Mouse (Mus musculus): Measurements from ENCODE around the gene Olfr315. TPM values are rescaled to one million over a fixed set of nuclear protein-coding genes. Genes with fewer than 3 reads are reported as not detected.
"Not testable (repeated sequence)": the region's sequence is repeated elsewhere in the genome, so short reads cannot be mapped to it uniquely, and the experiment has no call there.

Olfr315 gene
- polyA plus RNA-seq (2016; fragmentation: Nextera tagmentation; extraction: Ambion mirVana), result not detected in 2 replicates

- no peak within 1 kb of the TSS for H3K27ac ChIP-seq
- no peaks in the 10 kb centered on the region for H3K36me3 ChIP-seq
- no peaks in the 10 kb centered on the region for H3K27me3 ChIP-seq (ENCODE audit: insufficient read depth, poor library complexity, severe bottlenecking)
- no peaks in the 10 kb centered on the region for H3K9me3 ChIP-seq
- no peaks in the 10 kb centered on the region for H3K4me1 ChIP-seq
- DNase-seq (ENCODE audit: low spot score), result no peak
- no peak within 1 kb of the TSS for H3K4me3 ChIP-seq
Measured at GRCm38 (mm10) chr11:58772888-58773287, at the start of gene Olfr315. Gene Olfr315, plus strand, starts transcription at chr11:58773188.

GRCm38 (mm10) chr11:58723914-58724313, 49.1 kb upstream of the Olfr315 start, which contains the start of gene Olfr318:
Gene Olfr318, minus strand, starts transcription at chr11:58724014.
- H3K9me3 ChIP-seq, result no peaks in the 10 kb centered on the region
- H3K27ac ChIP-seq, result no peak within 1 kb of the TSS
- H3K4me1 ChIP-seq, result no peaks in the 10 kb centered on the region
- no peaks in the 10 kb centered on the region for H3K36me3 ChIP-seq
- H3K27me3 ChIP-seq (ENCODE audit: insufficient read depth, poor library complexity, severe bottlenecking), result no peaks in the 10 kb centered on the region
- no peak for DNase-seq (ENCODE audit: low spot score)
- H3K4me3 ChIP-seq, result no peak within 1 kb of the TSS

GRCm38 (mm10) chr11:58727896-58728650, 44.9 kb upstream of the Olfr315 start:
- H3K27ac ChIP-seq; H3K36me3 ChIP-seq; DNase-seq (ENCODE audit: low spot score); H3K27me3 ChIP-seq (ENCODE audit: insufficient read depth, poor library complexity, severe bottlenecking); H3K4me1 ChIP-seq; H3K9me3 ChIP-seq; H3K4me3 ChIP-seq: not testable (repeated sequence)
- WGBS, result 76% methylated on average over 6 of the region's 6 CpGs

GRCm38 (mm10) chr11:58733372-58733771, 39.6 kb upstream of the Olfr315 start:
- H3K9me3 ChIP-seq, result no peaks in the 10 kb centered on the region
- no peaks in the 10 kb centered on the region for H3K27me3 ChIP-seq (ENCODE audit: insufficient read depth, poor library complexity, severe bottlenecking)
- no peak for DNase-seq (ENCODE audit: low spot score)
- no peak overlapping the region for H3K4me3 ChIP-seq
- WGBS, result 58% methylated on average over 3 of the region's 3 CpGs
- H3K4me1 ChIP-seq, result no peaks in the 10 kb centered on the region
- H3K36me3 ChIP-seq, result no peaks in the 10 kb centered on the region
- H3K27ac ChIP-seq, result no peak overlapping the region

DNA sequence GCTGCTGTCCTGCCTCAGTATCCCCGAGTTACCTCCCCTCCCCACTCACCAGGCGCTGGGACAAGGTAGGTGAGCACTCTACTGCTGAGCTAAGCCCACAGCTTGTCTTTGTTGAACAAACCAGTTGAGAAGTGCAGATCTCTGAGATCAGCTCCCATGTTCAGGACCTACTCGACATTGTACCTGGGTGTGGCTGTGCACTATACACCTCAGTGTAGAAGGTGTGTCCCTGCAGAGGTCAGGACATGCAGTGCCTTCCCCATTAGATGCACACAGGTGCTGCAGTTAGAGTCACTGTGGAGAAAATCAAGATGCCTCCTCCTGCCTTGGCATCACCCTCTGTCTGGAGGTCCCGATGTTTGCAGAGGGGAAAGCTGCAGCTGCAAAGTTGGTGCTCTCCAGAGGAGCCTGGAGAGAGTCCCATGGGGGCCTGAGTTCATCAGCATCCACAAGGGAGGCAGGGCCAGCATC, 34.2 kb upstream of the Olfr315 start, which contains the start of gene Olfr317:
Olfr317 (minus strand) TSS at position 421 of the 471 bp plus-strand sequence.
- H3K36me3 ChIP-seq, result no peaks in the 10 kb centered on the region
- 74% methylated on average over 4 of the region's 4 CpGs for WGBS

GRCm38 (mm10) chr11:58751096-58751495, 21.9 kb upstream of the Olfr315 start:
- not testable (repeated sequence) for DNase-seq (ENCODE audit: low spot score); H3K4me3 ChIP-seq; H3K36me3 ChIP-seq; H3K9me3 ChIP-seq; H3K4me1 ChIP-seq; H3K27ac ChIP-seq; H3K27me3 ChIP-seq (ENCODE audit: insufficient read depth, poor library complexity, severe bottlenecking)
- WGBS, result 69% methylated on average over 18 of the region's 18 CpGs

More for the DNA sequence above, 34.2 kb upstream of the Olfr315 start, which contains the start of gene Olfr317:
- Histone ChIP-seq H3K27ac (no peak within 1 kb of the TSS), H3K4me1 (no peaks in the 10 kb centered on the region), H3K9me3 (no peaks in the 10 kb centered on the region), H3K4me3 (no peak within 1 kb of the TSS), H3K27me3 (ENCODE audit: insufficient read depth, poor library complexity, severe bottlenecking) (no peaks in the 10 kb centered on the region)
- DNase-seq (ENCODE audit: low spot score), result no peak

DNA sequence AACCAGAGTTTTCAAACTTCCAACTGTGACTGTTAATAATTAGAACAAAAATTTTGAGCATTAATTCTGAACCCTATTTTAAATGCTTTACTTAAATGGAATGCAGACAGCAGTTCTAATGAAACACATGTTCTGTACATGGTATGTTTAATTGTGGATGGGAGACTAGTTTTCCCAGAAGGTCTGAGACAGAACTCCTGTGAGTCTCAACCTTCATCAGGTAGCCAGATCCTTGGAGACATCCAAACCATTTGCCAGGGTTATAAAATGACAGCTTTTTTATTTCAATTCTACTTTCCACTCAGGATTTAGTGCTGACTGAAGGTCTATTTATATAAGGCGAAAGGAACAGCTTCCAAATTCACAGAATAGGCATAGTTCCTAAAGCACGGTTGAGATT, 20.6 kb upstream of the Olfr315 start, which contains the start of gene Olfr316:
Olfr316 (plus strand) TSS at position 301 of the 400 bp plus-strand sequence.
- Histone ChIP-seq H3K27me3 (ENCODE audit: insufficient read depth, poor library complexity, severe bottlenecking) (no peaks in the 10 kb centered on the region), H3K9me3 (no peaks in the 10 kb centered on the region), H3K4me3 (no peak within 1 kb of the TSS), H3K36me3 (no peaks in the 10 kb centered on the region), H3K4me1 (no peaks in the 10 kb centered on the region), H3K27ac (no peak within 1 kb of the TSS)
- no peak for DNase-seq (ENCODE audit: low spot score)
- 83% methylated on average over 2 of the region's 2 CpGs for WGBS

DNA sequence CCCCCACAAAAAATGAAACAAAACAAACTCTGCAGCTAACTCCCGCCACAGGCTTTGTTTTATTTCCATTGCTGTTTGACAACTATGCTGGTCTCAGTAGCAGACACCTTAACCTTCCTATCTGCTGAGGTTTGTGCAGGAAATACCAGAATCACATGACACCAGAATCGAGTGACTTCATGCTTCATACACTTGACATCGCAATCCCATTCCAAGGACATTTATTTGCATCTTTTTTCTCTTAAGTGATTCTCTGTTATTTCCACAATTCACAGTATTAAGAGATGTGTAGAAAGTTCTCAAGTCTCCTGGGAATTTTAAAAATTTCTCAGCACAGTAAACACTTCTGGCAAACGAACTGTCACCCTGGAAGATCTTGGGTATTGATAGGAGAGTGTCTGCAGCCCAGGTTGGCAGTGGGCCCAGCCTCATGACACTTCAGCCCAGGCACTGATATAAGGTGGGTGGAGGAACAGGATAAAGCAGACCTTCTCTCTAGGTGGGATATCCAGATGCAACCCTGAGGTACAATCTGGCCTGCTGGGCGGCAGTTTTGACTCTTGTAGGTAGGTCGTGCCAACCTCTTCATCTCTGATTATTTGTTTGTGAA, 9.6 kb downstream of the Olfr315 start, which contains the start of gene Olfr314:
Olfr314 (plus strand) TSS at position 473 of the 610 bp plus-strand sequence.
- Histone ChIP-seq H3K4me1 (no peaks in the 10 kb centered on the region; the same call in 1 of the 2 replicates), H3K27ac (no peak within 1 kb of the TSS), H3K36me3 (no peaks in the 10 kb centered on the region), H3K9me3 (no peaks in the 10 kb centered on the region), H3K4me3 (no peak within 1 kb of the TSS), H3K27me3 (ENCODE audit: insufficient read depth, poor library complexity, severe bottlenecking) (no peaks in the 10 kb centered on the region)
- no peak for DNase-seq (ENCODE audit: low spot score)
- 68% methylated on average over 6 of the region's 6 CpGs for WGBS

DNA sequence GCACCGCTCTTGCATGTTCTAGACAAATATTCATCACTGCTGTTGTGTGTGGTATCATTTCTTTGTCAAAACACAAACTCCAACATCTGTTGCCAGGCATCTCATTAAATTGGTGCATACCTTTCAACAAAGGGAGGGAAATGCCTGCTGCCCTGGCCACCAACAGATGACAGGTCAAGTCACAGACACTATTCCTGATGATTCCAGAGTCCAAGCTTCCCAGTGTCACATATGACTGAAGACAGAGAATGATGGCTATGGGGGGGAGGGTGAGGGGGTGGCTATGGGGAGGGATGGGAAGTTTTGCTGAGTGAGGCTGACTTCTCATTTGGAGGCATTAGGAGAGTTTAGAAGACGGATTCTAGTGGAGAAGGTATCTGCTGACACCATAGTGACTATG, 11.2 kb downstream of the Olfr315 start:
- no peaks in the 10 kb centered on the region; the same call in 1 of the 2 replicates for H3K4me1 ChIP-seq
- DNase-seq (ENCODE audit: low spot score), result no peak
- H3K36me3 ChIP-seq, result no peaks in the 10 kb centered on the region
- H3K27me3 ChIP-seq (ENCODE audit: insufficient read depth, poor library complexity, severe bottlenecking), result no peaks in the 10 kb centered on the region
- H3K9me3 ChIP-seq, result no peaks in the 10 kb centered on the region
- WGBS, result 81% methylated on average over 2 of the region's 2 CpGs
- no peak overlapping the region for H3K4me3 ChIP-seq
- H3K27ac ChIP-seq, result no peak overlapping the region

- Histone ChIP-seq H3K27ac (no peak overlapping the region), H3K27me3 (ENCODE audit: insufficient read depth, poor library complexity, severe bottlenecking) (no peaks in the 10 kb centered on the region), H3K9me3 (no peaks in the 10 kb centered on the region), H3K4me1 (no peaks in the 10 kb centered on the region; the same call in 1 of the 2 replicates), H3K4me3 (no peak overlapping the region), H3K36me3 (no peaks in the 10 kb centered on the region)
- 84% methylated on average over 10 of the region's 10 CpGs for WGBS
- DNase-seq (ENCODE audit: low spot score), result no peak
Measured at GRCm38 (mm10) chr11:58787651-58788050, 14.7 kb downstream of the Olfr315 start.

- WGBS, result 76% methylated on average over 8 of the region's 8 CpGs
- no peak for DNase-seq (ENCODE audit: low spot score)
- Histone ChIP-seq H3K9me3 (no peaks in the 10 kb centered on the region), H3K27me3 (ENCODE audit: insufficient read depth, poor library complexity, severe bottlenecking) (no peaks in the 10 kb centered on the region), H3K4me3 (no peak overlapping the region), H3K27ac (no peak overlapping the region), H3K36me3 (no peaks in the 10 kb centered on the region), H3K4me1 (no peaks in the 10 kb centered on the region; the same call in 1 of the 2 replicates)
Measured at GRCm38 (mm10) chr11:58788346-58788745, 15.4 kb downstream of the Olfr315 start.

- H3K27ac ChIP-seq, result no peak overlapping the region
- no peak overlapping the region for H3K4me3 ChIP-seq
- no peak for DNase-seq (ENCODE audit: low spot score)
- H3K27me3 ChIP-seq (ENCODE audit: insufficient read depth, poor library complexity, severe bottlenecking), result no peaks in the 10 kb centered on the region
- no peaks in the 10 kb centered on the region for H3K4me1 ChIP-seq
- 25% methylated on average over 3 of the region's 3 CpGs for whole genome bisulfite sequencing
- H3K9me3 ChIP-seq, result no peaks in the 10 kb centered on the region
- no peaks in the 10 kb centered on the region for H3K36me3 ChIP-seq
Measured at GRCm38 (mm10) chr11:58789532-58789931, 16.5 kb downstream of the Olfr315 start.

- Histone ChIP-seq H3K4me1 (no peaks in the 10 kb centered on the region), H3K27ac (no peak overlapping the region), H3K27me3 (ENCODE audit: insufficient read depth, poor library complexity, severe bottlenecking) (no peaks in the 10 kb centered on the region), H3K9me3 (no peaks in the 10 kb centered on the region), H3K36me3 (no peaks in the 10 kb centered on the region), H3K4me3 (no peak overlapping the region)
- WGBS, result 60% methylated on average over 2 of the region's 2 CpGs
- DNase-seq (ENCODE audit: low spot score), result no peak
Measured at GRCm38 (mm10) chr11:58790053-58790452, 17.1 kb downstream of the Olfr315 start.

Measured in heart, embryonic 10.5 days (tissue).